Mouse (Mus musculus): Measurements from ENCODE around the gene Irf9. TPM values are rescaled to one million over a fixed set of nuclear protein-coding genes. Genes with fewer than 3 reads are reported as not detected.

Irf9 gene
- polyA plus RNA-seq, 1 experiment from 2014 or later, result 10.4 TPM

Other genes with a start within 250 kb of the Irf9 start
- 21.4 and 22.2 TPM in 2 replicates for gene Dhrs4, start 124.8 kb upstream of the Irf9 start, polyA plus RNA-seq (2015; fragmentation: Nextera tagmentation; extraction: Ambion mirVana)
- 34.5 and 37.7 TPM in 2 replicates for gene Carmil3, start 112.9 kb upstream of the Irf9 start, polyA plus RNA-seq (2015; fragmentation: Nextera tagmentation; extraction: Ambion mirVana)
- 2.2 and 3.4 TPM in 2 replicates for gene Cpne6, start 93.1 kb upstream of the Irf9 start, polyA plus RNA-seq (2015; fragmentation: Nextera tagmentation; extraction: Ambion mirVana)
- 0.08 and 0.19 TPM in 2 replicates for gene Nrl, start 78.6 kb upstream of the Irf9 start, polyA plus RNA-seq (2015; fragmentation: Nextera tagmentation; extraction: Ambion mirVana)
- 29.5 and 30.6 TPM in 2 replicates for gene Pck2, start 63.3 kb upstream of the Irf9 start, polyA plus RNA-seq (2015; fragmentation: Nextera tagmentation; extraction: Ambion mirVana)
- 134 and 137 TPM in 2 replicates for gene Dcaf11, start 43.6 kb upstream of the Irf9 start, polyA plus RNA-seq (2015; fragmentation: Nextera tagmentation; extraction: Ambion mirVana)
- 0.55 and 0.72 TPM in 2 replicates for gene A730061H03Rik, start 43.2 kb upstream of the Irf9 start, polyA plus RNA-seq (2015; fragmentation: Nextera tagmentation; extraction: Ambion mirVana)
- 0.22 TPM in 1 of 2 replicates, not detected in the other for gene Fitm1, start 28.0 kb upstream of the Irf9 start, polyA plus RNA-seq (2015; fragmentation: Nextera tagmentation; extraction: Ambion mirVana)
- 238 and 262 TPM in 2 replicates for gene Psme1, start 25.4 kb upstream of the Irf9 start, polyA plus RNA-seq (2015; fragmentation: Nextera tagmentation; extraction: Ambion mirVana)
- gene Emc9, start 18.3 kb upstream of the Irf9 start, polyA plus RNA-seq (2015; fragmentation: Nextera tagmentation; extraction: Ambion mirVana), result 31.6 and 46.9 TPM in 2 replicates
- gene Psme2, start 12.5 kb upstream of the Irf9 start, polyA plus RNA-seq (2015; fragmentation: Nextera tagmentation; extraction: Ambion mirVana), result 174 and 183 TPM in 2 replicates
- gene Rnf31, start 11.9 kb upstream of the Irf9 start, polyA plus RNA-seq (2015; fragmentation: Nextera tagmentation; extraction: Ambion mirVana), result 24.6 and 27.2 TPM in 2 replicates
- 8.0 and 8.4 TPM in 2 replicates for gene Rec8, start 14.5 kb downstream of the Irf9 start, polyA plus RNA-seq (2015; fragmentation: Nextera tagmentation; extraction: Ambion mirVana)
- gene Ipo4, start 32.4 kb downstream of the Irf9 start, polyA plus RNA-seq (2015; fragmentation: Nextera tagmentation; extraction: Ambion mirVana), result 116 and 123 TPM in 2 replicates
- 2.1 and 2.4 TPM in 2 replicates for gene Gm49378, start 34.3 kb downstream of the Irf9 start, polyA plus RNA-seq (2015; fragmentation: Nextera tagmentation; extraction: Ambion mirVana)
- gene Tm9sf1, start 40.2 kb downstream of the Irf9 start, polyA plus RNA-seq (2015; fragmentation: Nextera tagmentation; extraction: Ambion mirVana), result 57.8 and 60.0 TPM in 2 replicates
- gene Tssk4, start 46.6 kb downstream of the Irf9 start, polyA plus RNA-seq (2015; fragmentation: Nextera tagmentation; extraction: Ambion mirVana), result 0.20 and 0.28 TPM in 2 replicates
- gene Mdp1, start 56.9 kb downstream of the Irf9 start, polyA plus RNA-seq (2015; fragmentation: Nextera tagmentation; extraction: Ambion mirVana), result 81.0 and 84.6 TPM in 2 replicates
- gene Gmpr2, start 68.4 kb downstream of the Irf9 start, polyA plus RNA-seq (2015; fragmentation: Nextera tagmentation; extraction: Ambion mirVana), result 52.5 and 52.7 TPM in 2 replicates
- gene Nedd8, start 68.6 kb downstream of the Irf9 start, polyA plus RNA-seq (2015; fragmentation: Nextera tagmentation; extraction: Ambion mirVana), result 532 and 551 TPM in 2 replicates
- 22.5 and 25.8 TPM in 2 replicates for gene Tinf2, start 78.2 kb downstream of the Irf9 start, polyA plus RNA-seq (2015; fragmentation: Nextera tagmentation; extraction: Ambion mirVana)
- gene Tgm1, start 110.4 kb downstream of the Irf9 start, polyA plus RNA-seq (2015; fragmentation: Nextera tagmentation; extraction: Ambion mirVana), result 0.13 and 0.15 TPM in 2 replicates
- 64.0 and 65.1 TPM in 2 replicates for gene Rabggta, start 118.7 kb downstream of the Irf9 start, polyA plus RNA-seq (2015; fragmentation: Nextera tagmentation; extraction: Ambion mirVana)
- gene Dhrs1, start 142.1 kb downstream of the Irf9 start, polyA plus RNA-seq (2015; fragmentation: Nextera tagmentation; extraction: Ambion mirVana), result 72.3 and 75.3 TPM in 2 replicates
- 25.9 and 28.0 TPM in 2 replicates for gene Nop9, start 142.1 kb downstream of the Irf9 start, polyA plus RNA-seq (2015; fragmentation: Nextera tagmentation; extraction: Ambion mirVana)
- gene Cideb, start 154.9 kb downstream of the Irf9 start, polyA plus RNA-seq (2015; fragmentation: Nextera tagmentation; extraction: Ambion mirVana), result 0.21 and 0.26 TPM in 2 replicates
- 0.51 and 0.59 TPM in 2 replicates for gene Ltb4r2, start 157.9 kb downstream of the Irf9 start, polyA plus RNA-seq (2015; fragmentation: Nextera tagmentation; extraction: Ambion mirVana)
- gene Ltb4r1, start 162.4 kb downstream of the Irf9 start, polyA plus RNA-seq (2015; fragmentation: Nextera tagmentation; extraction: Ambion mirVana), result 0.50 and 0.60 TPM in 2 replicates
- gene Adcy4, start 180.5 kb downstream of the Irf9 start, polyA plus RNA-seq (2015; fragmentation: Nextera tagmentation; extraction: Ambion mirVana), result 4.0 and 5.0 TPM in 2 replicates
- gene Ripk3, start 185.3 kb downstream of the Irf9 start, polyA plus RNA-seq (2015; fragmentation: Nextera tagmentation; extraction: Ambion mirVana), result 1.6 and 1.7 TPM in 2 replicates
- gene Nfatc4, start 219.6 kb downstream of the Irf9 start, polyA plus RNA-seq (2015; fragmentation: Nextera tagmentation; extraction: Ambion mirVana), result 6.7 and 7.0 TPM in 2 replicates

Measured in midbrain, embryonic 16.5 days (tissue).